Mouse (Mus musculus) cortical plate, adult 2 months (tissue): Measurements from ENCODE around the gene Prpf19.

Source experiments
- CTCF ChIP-seq: fragments of 200-500 bp; IDR thresholded peaks from 2 replicates; pipeline ENCODE4 v1.5.1; 2011; ENCODE audit warnings: mild to moderate bottlenecking, control low read depth, low read length; ENCODE audit not compliant: insufficient read depth; ENCODE audit errors: extremely low read depth
- POLR2A ChIP-seq: fragments of 200-500 bp; IDR thresholded peaks from 2 replicates; pipeline ENCODE4 v1.6.1; 2011; ENCODE audit warnings: mild to moderate bottlenecking, low read length, control low read depth; ENCODE audit not compliant: insufficient read depth; ENCODE audit errors: extremely low read depth

- TF ChIP-seq CTCF (no peak), POLR2A (no peak)
Measured at GRCm38 (mm10) chr19:10948416-10948815, 53.4 kb downstream of the Prpf19 start.
